Mouse (Mus musculus) forebrain, embryonic 16.5 days (tissue): Measurements from ENCODE around the gene Rpl11. TPM values are rescaled to one million over a fixed set of nuclear protein-coding genes. Genes with fewer than 3 reads are reported as not detected.
"Not testable (repeated sequence)": the region's sequence is repeated elsewhere in the genome, so short reads cannot be mapped to it uniquely, and the experiment has no call there.

Experiments
- ATAC-seq: fragments of 200-750 bp; cut with Nextera tagmentation; 2 replicates; pipeline ENCODE4 v1.8.0; 2017; ENCODE audit warnings: mild to moderate bottlenecking, moderate library complexity
- H3K27ac ChIP-seq: fragments of 300-500 bp; sonication (generic); 2 replicates; pipeline ENCODE4 v1.5.1; 2014; ENCODE audit warnings: low read length, control low read depth
- H3K27me3 ChIP-seq: fragments of 300-500 bp; sonication (generic); replicated peaks from 2 replicates; pipeline ENCODE4 v1.6.1; 2014; ENCODE audit warnings: low read length; ENCODE audit not compliant: control insufficient read depth, insufficient read depth
- H3K36me3 ChIP-seq: fragments of 300-500 bp; sonication (generic); 2 replicates; pipeline ENCODE4 v1.6.1; 2014; ENCODE audit not compliant: control insufficient read depth, insufficient read depth
- H3K4me1 ChIP-seq: fragments of 300-500 bp; sonication (generic); replicated peaks from 2 replicates; pipeline ENCODE4 v1.6.1; 2014; ENCODE audit warnings: low read length; ENCODE audit not compliant: control insufficient read depth, insufficient read depth
- H3K4me2 ChIP-seq: fragments of 300-500 bp; sonication (generic); 2 replicates; pipeline ENCODE4 v1.6.1; 2014; ENCODE audit warnings: mild to moderate bottlenecking, low read length, control low read depth
- H3K4me3 ChIP-seq: fragments of 300-500 bp; sonication (generic); replicated peaks from 2 replicates; pipeline ENCODE4 v1.5.1; 2014; ENCODE audit warnings: mild to moderate bottlenecking, low read length, control low read depth
- H3K9ac ChIP-seq: fragments of 300-500 bp; sonication (generic); replicated peaks from 2 replicates; pipeline ENCODE4 v1.6.1; 2014; ENCODE audit warnings: low read depth, low read length, control low read depth
- H3K9me3 ChIP-seq: fragments of 300-500 bp; sonication (generic); 2 replicates; pipeline ENCODE4 v1.6.1; 2016; ENCODE audit warnings: low read length; ENCODE audit not compliant: control insufficient read depth
- WGBS: fragments of 180-500 bp; shearing (Covaris S2); extraction: QIAGEN DNeasy Blood & Tissue Kit; methylation state at CpG from one replicate; pipeline ENCODE4 v1.1.7; 2014; 5-methylcytosine and 5-hydroxymethylcytosine counted together
- polyA plus RNA-seq: library from polyadenylated mRNA; unstranded; fragments of >200 nt; fragmentation: Nextera tagmentation; extraction: Ambion mirVana; gene quantifications from 2 replicates; pipeline ENCODE4 v1.2.1, GENCODE M21; 2015

The Rpl11 gene
- 281 and 302 TPM in 2 replicates for polyA plus RNA-seq

- Histone ChIP-seq H3K36me3 (peaks cover 23% of the 10 kb centered on the region), H3K9me3 (no peaks in the 10 kb centered on the region), H3K9ac (peak within 1 kb of the TSS; percentile 99), H3K27ac (peak within 1 kb of the TSS; percentile 93), H3K4me2 (peak within 1 kb of the TSS; percentile 90), H3K4me1 (peaks cover 21% of the 10 kb centered on the region), H3K27me3 (no peaks in the 10 kb centered on the region), H3K4me3 (peak within 1 kb of the TSS; percentile 100)
- peak; percentile 99 for ATAC-seq
- 0% methylated on average over 21 of the region's 21 CpGs for WGBS
Observed at GRCm38 (mm10) chr4:136053247-136053596, at the start of gene Rpl11. Gene Rpl11, minus strand, starts transcription at chr4:136053428.

GRCm38 (mm10) chr4:136101753-136102152, 48.5 kb upstream of the Rpl11 start:
- H3K9ac ChIP-seq, H3K9me3 ChIP-seq, H3K27ac ChIP-seq, ATAC-seq, H3K4me1 ChIP-seq, H3K27me3 ChIP-seq, H3K4me2 ChIP-seq, H3K36me3 ChIP-seq, H3K4me3 ChIP-seq: not testable (repeated sequence)
- WGBS = 82% methylated on average over 4 of the region's 4 CpGs

GRCm38 (mm10) chr4:136100396-136101070, 47.3 kb upstream of the Rpl11 start:
- Histone ChIP-seq H3K9me3 (no peaks in the 10 kb centered on the region), H3K9ac (no peak overlapping the region)
- WGBS = 74% methylated on average over 12 of the region's 12 CpGs

GRCm38 (mm10) chr4:136098446-136098845, 45.2 kb upstream of the Rpl11 start:
- Histone ChIP-seq H3K9me3 (no peaks in the 10 kb centered on the region), H3K27me3 (no peaks in the 10 kb centered on the region), H3K27ac (no peak overlapping the region), H3K9ac (no peak overlapping the region), H3K4me1 (no peaks in the 10 kb centered on the region), H3K4me2 (no peak overlapping the region), H3K36me3 (no peaks in the 10 kb centered on the region), H3K4me3 (no peak overlapping the region)
- WGBS = 94% methylated on average over 3 of the region's 3 CpGs
- no peak for ATAC-seq

More at GRCm38 (mm10) chr4:136100396-136101070, 47.3 kb upstream of the Rpl11 start:
- Histone ChIP-seq H3K4me2 (no peak overlapping the region), H3K4me3 (no peak overlapping the region), H3K27ac (no peak overlapping the region), H3K27me3 (no peaks in the 10 kb centered on the region), H3K36me3 (no peaks in the 10 kb centered on the region), H3K4me1 (0 out of 2 replicates have a peak, but pooled peaks cover 5% of the 10 kb centered on the region)
- no peak for ATAC-seq

GRCm38 (mm10) chr4:136096446-136097113, 43.4 kb upstream of the Rpl11 start:
- no peaks in the 10 kb centered on the region for H3K4me1 ChIP-seq
- no peaks in the 10 kb centered on the region for H3K9me3 ChIP-seq
- no peak overlapping the region for H3K4me3 ChIP-seq
- H3K27me3 ChIP-seq = no peaks in the 10 kb centered on the region
- no peak overlapping the region for H3K27ac ChIP-seq
- H3K9ac ChIP-seq = no peak overlapping the region
- H3K36me3 ChIP-seq = no peaks in the 10 kb centered on the region
- ATAC-seq = no peak
- 73% methylated on average over 11 of the region's 11 CpGs for WGBS
- H3K4me2 ChIP-seq = no peak overlapping the region

- Histone ChIP-seq H3K4me3 (no peak overlapping the region), H3K36me3 (no peaks in the 10 kb centered on the region), H3K27me3 (no peaks in the 10 kb centered on the region), H3K4me2 (no peak overlapping the region), H3K27ac (no peak overlapping the region), H3K4me1 (no peaks in the 10 kb centered on the region), H3K9ac (no peak overlapping the region), H3K9me3 (no peaks in the 10 kb centered on the region)
- WGBS = 86% methylated on average over 9 of the region's 9 CpGs
- no peak for ATAC-seq
Observed at GRCm38 (mm10) chr4:136095490-136096105, 42.4 kb upstream of the Rpl11 start.

- no peak for ATAC-seq
- Histone ChIP-seq H3K4me1 (no peaks in the 10 kb centered on the region), H3K9ac (no peak overlapping the region), H3K36me3 (no peaks in the 10 kb centered on the region), H3K4me3 (no peak overlapping the region), H3K9me3 (no peaks in the 10 kb centered on the region), H3K27me3 (no peaks in the 10 kb centered on the region), H3K4me2 (no peak overlapping the region), H3K27ac (no peak overlapping the region)
- 69% methylated on average over 18 of the region's 18 CpGs for WGBS
Observed at GRCm38 (mm10) chr4:136094519-136095219, 41.4 kb upstream of the Rpl11 start.

- ATAC-seq = no peak
- no peaks in the 10 kb centered on the region for H3K4me1 ChIP-seq
- no peak overlapping the region for H3K27ac ChIP-seq
Observed at GRCm38 (mm10) chr4:136092498-136092897, 39.3 kb upstream of the Rpl11 start.

GRCm38 (mm10) chr4:136091346-136091745, 38.1 kb upstream of the Rpl11 start:
- Histone ChIP-seq H3K4me2 (no peak overlapping the region), H3K36me3 (no peaks in the 10 kb centered on the region), H3K27ac (no peak overlapping the region), H3K9ac (no peak overlapping the region), H3K4me3 (no peak overlapping the region), H3K27me3 (no peaks in the 10 kb centered on the region), H3K4me1 (no peaks in the 10 kb centered on the region), H3K9me3 (no peaks in the 10 kb centered on the region)
- no peak for ATAC-seq
- WGBS = 96% methylated on average over 4 of the region's 4 CpGs

More at GRCm38 (mm10) chr4:136092498-136092897, 39.3 kb upstream of the Rpl11 start:
- no peaks in the 10 kb centered on the region for H3K27me3 ChIP-seq
- H3K9ac ChIP-seq = no peak overlapping the region
- H3K4me3 ChIP-seq = no peak overlapping the region
- WGBS = 90% methylated on average over 7 of the region's 7 CpGs
- no peaks in the 10 kb centered on the region for H3K36me3 ChIP-seq
- no peak overlapping the region for H3K4me2 ChIP-seq
- no peaks in the 10 kb centered on the region for H3K9me3 ChIP-seq
